Mouse (Mus musculus) spleen, adult 10 weeks (tissue): ENCODE data around the gene Atp2b1. TPM values are rescaled to one million over a fixed set of nuclear protein-coding genes. Genes with fewer than 3 reads are reported as not detected.

Source experiments
- polyA plus RNA-seq: library from polyadenylated mRNA; stranded (reverse); fragments of 350-450 nt; fragmentation: Illumina TruSeq; extraction: RNeasy Lipid Tissue Mini Kit (QIAGEN cat#74804); gene quantifications from one replicate; pipeline ENCODE4 v1.2.3, GENCODE M21; 2015; ENCODE audit warnings: low replicate concordance; ENCODE audit not compliant: insufficient read depth

Gene Atp2b1
- polyA plus RNA-seq, result 83.9 TPM

GRCm38 (mm10) chr10:98913961-98914809 lies at the start of gene Atp2b1:
TSS of gene Atp2b1 (plus strand) at chr10:98914406.

Other genes starting within 250 kb of the Atp2b1 start
- 20.8 TPM for gene Poc1b, start 192.6 kb downstream of the Atp2b1 start, polyA plus RNA-seq
- gene Galnt4, start 193.8 kb downstream of the Atp2b1 start, polyA plus RNA-seq, result 18.1 TPM
- 0.50 TPM for gene Phxr2, start 211.9 kb downstream of the Atp2b1 start, polyA plus RNA-seq